Mouse (Mus musculus): ENCODE results near the gene Slc2a5.

GRCm38 (mm10) chr4:150128571-150128970, 9.5 kb downstream of the Slc2a5 start:
- TF ChIP-seq CTCF (IDR thresholded peaks at IDR 0.05; ENCODE audit: low read depth, low read length): no peak
- no peak for TF ChIP-seq POLR2A (IDR thresholded peaks at IDR 0.05; ENCODE audit: insufficient read depth, low read length)
- no peak for TF ChIP-seq EP300 (IDR thresholded peaks at IDR 0.05; ENCODE audit: insufficient read depth, low read depth, low read length)

Data from ES-Bruce4 (cell line).